Mouse (Mus musculus) small intestine, adult 2 months (tissue): ENCODE data around the gene Fam78a.

Source experiments
- CTCF ChIP-seq: fragments of 200-500 bp; IDR thresholded peaks from 2 replicates; pipeline ENCODE4 v1.5.1; 2012; ENCODE audit warnings: low read depth, mild to moderate bottlenecking, control low read depth, inconsistent platforms, low read length, moderate library complexity, mixed read lengths; ENCODE audit not compliant: insufficient replicate concordance, insufficient read length; ENCODE audit errors: extremely low read depth
- POLR2A ChIP-seq: fragments of 200-500 bp; IDR thresholded peaks from 2 replicates; pipeline ENCODE4 v1.6.1; 2012; ENCODE audit warnings: low read depth, mild to moderate bottlenecking, control low read depth, inconsistent platforms, low read length, moderate library complexity

DNA sequence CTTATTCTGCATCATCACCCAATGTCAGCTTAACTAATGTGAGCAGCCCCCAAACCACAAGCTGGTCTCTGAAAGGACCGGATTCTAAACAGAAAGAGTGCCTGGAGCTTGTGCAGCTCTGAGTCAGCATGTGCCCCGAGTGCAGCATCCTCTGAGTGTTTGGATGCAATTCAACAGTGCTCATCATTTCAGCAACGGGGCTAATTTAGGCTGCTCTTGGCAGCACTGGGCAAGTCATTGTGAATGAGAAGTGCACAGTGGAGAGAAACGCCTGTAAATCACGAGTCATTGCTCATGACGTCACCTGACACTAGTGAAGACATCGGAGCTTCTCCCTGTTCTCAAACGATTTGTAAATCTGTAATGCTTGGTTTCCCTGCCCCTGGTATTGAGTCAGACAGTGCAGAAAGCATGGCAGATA lies 46.0 kb downstream of the Fam78a start:
- no peak for TF ChIP-seq CTCF
- no peak for TF ChIP-seq POLR2A
